In genomic region chr10:77864067-77864761, GRCm38 (mm10) we compare ENCODE assay signal across 8 mouse cellular contexts. TPM values are rescaled to one million over a fixed set of nuclear protein-coding genes. Genes with fewer than 3 reads are reported as not detected.
DNase-seq lines count a peak whose midpoint lies in the region; ATAC-seq and TF ChIP-seq lines count a peak whose summit lies in the region.

No protein-coding gene starts in this region.

- no peaks in the 10 kb centered on the region for H3K79me2 ChIP-seq in liver, adult 2 months (ENCODE audit: control insufficient read depth, insufficient read depth, low read length)

- DNase-seq in ovary, adult 18-20 months (ENCODE audit: low spot score), result peak; percentile 49
- DNase-seq in ovary, postnatal 10 days (ENCODE audit: low spot score), result no peak
- DNase-seq in embryonic facial prominence, embryonic 11.5 days (ENCODE audit: low spot score), result peak; percentile 61
- peak; percentile 72 for DNase-seq in liver, adult 2 months (ENCODE audit: extremely low read depth, low read depth, low spot score)
- DNase-seq in thymus, postnatal 25 days, result peak; percentile 56
- DNase-seq in left cerebral cortex, postnatal 4 days, result no peak

- TF ChIP-seq POLR2A in liver, adult 2 months (IDR thresholded peaks at IDR 0.05; ENCODE audit: extremely low read depth, insufficient read depth, low read length), result no peak

- intact Hi-C loops in left cerebral cortex, postnatal 4 days (cut with DNase I), result no loop called here

- no peaks in the 10 kb centered on the region for H3K4me1 ChIP-seq in embryonic facial prominence, embryonic 11.5 days (ENCODE audit: control insufficient read depth, insufficient read depth, low read length)
- no peaks in the 10 kb centered on the region for H3K4me1 ChIP-seq in hindbrain, embryonic 15.5 days (replicated peaks)
- H3K4me1 ChIP-seq in liver, adult 2 months (ENCODE audit: control insufficient read depth, insufficient read depth, low read length), result no peaks in the 10 kb centered on the region

- no peaks in the 10 kb centered on the region for H3K36me3 ChIP-seq in embryonic facial prominence, embryonic 11.5 days (replicated peaks; ENCODE audit: control insufficient read depth, insufficient read depth, low read depth, low read length)
- H3K36me3 ChIP-seq in hindbrain, embryonic 15.5 days, result no peaks in the 10 kb centered on the region
- no peaks in the 10 kb centered on the region for H3K36me3 ChIP-seq in liver, adult 2 months (ENCODE audit: control insufficient read depth, insufficient read depth, low read length)

- peak overlapping the region; percentile 21; the same call in 1 of the 2 replicates for H3K4me2 ChIP-seq in embryonic facial prominence, embryonic 11.5 days (ENCODE audit: low read depth, low read length)
- H3K4me2 ChIP-seq in hindbrain, embryonic 15.5 days, result peak overlapping the region; percentile 29

- H3K27ac ChIP-seq in embryonic facial prominence, embryonic 11.5 days (replicated peaks; ENCODE audit: low read depth, low read length), result no peak overlapping the region
- no peak overlapping the region for H3K27ac ChIP-seq in hindbrain, embryonic 15.5 days (replicated peaks)
- no peak overlapping the region for H3K27ac ChIP-seq in liver, adult 2 months (replicated peaks; ENCODE audit: insufficient read depth, low read depth, low read length)

- H3K9me3 ChIP-seq in embryonic facial prominence, embryonic 11.5 days (replicated peaks; ENCODE audit: control insufficient read depth, low read length), result no peaks in the 10 kb centered on the region
- no peaks in the 10 kb centered on the region for H3K9me3 ChIP-seq in hindbrain, embryonic 15.5 days

- no peak overlapping the region for H3K9ac ChIP-seq in embryonic facial prominence, embryonic 11.5 days (replicated peaks; ENCODE audit: low read length)
- no peak overlapping the region for H3K9ac ChIP-seq in hindbrain, embryonic 15.5 days
- no peak overlapping the region for H3K9ac ChIP-seq in liver, adult 2 months (ENCODE audit: low read depth, low read length)

- TF ChIP-seq CTCF in liver, adult 2 months (IDR thresholded peaks at IDR 0.05; ENCODE audit: low read depth, low read length), result no peak

- ATAC-seq in embryonic facial prominence, embryonic 11.5 days (replicated peaks; ENCODE audit: insufficient number of reproducible peaks, low FRiP score, low TSS enrichment, low read depth), result peak; percentile 71
- ATAC-seq in hindbrain, embryonic 15.5 days (ENCODE audit: low FRiP score, low read depth), result peak; percentile 81
- ATAC-seq in monocyte, adult 5-6 weeks (replicated peaks; ENCODE audit: insufficient number of reproducible peaks, low FRiP score, low TSS enrichment, poor library complexity, severe bottlenecking), result peak; percentile 64

- H3K27me3 ChIP-seq in embryonic facial prominence, embryonic 11.5 days (ENCODE audit: control insufficient read depth, insufficient read depth, low read length), result no peaks in the 10 kb centered on the region
- no peaks in the 10 kb centered on the region for H3K27me3 ChIP-seq in hindbrain, embryonic 15.5 days
- H3K27me3 ChIP-seq in liver, adult 2 months (ENCODE audit: control insufficient read depth, insufficient read depth, low read length), result no peaks in the 10 kb centered on the region; the same call in 1 of the 2 replicates

- H3K4me3 ChIP-seq in embryonic facial prominence, embryonic 11.5 days (ENCODE audit: low read depth, low read length), result peak overlapping the region; percentile 5; the same call in 1 of the 2 replicates
- H3K4me3 ChIP-seq in hindbrain, embryonic 15.5 days, result peak overlapping the region; percentile 17; the same call in 1 of the 2 replicates
- peak overlapping the region; percentile 32; the same call in 1 of the 2 replicates for H3K4me3 ChIP-seq in liver, adult 2 months (ENCODE audit: insufficient read depth, low read depth, low read length)

- 37% methylated on average over 14 of the region's 14 CpGs for WGBS in embryonic facial prominence, embryonic 11.5 days
- WGBS in hindbrain, embryonic 15.5 days, result 42% methylated on average over 14 of the region's 14 CpGs
- 34% methylated on average over 14 of the region's 14 CpGs for WGBS in liver, adult 2 months

RNA-seq across cellular contexts. Expression of gene Gm3285, which starts 2.4 kb away (rescaled TPM):
- polyA plus RNA-seq in embryonic facial prominence, embryonic 11.5 days (2014; fragmentation: Nextera tagmentation; extraction: Ambion mirVana), result not detected in 2 replicates
- polyA plus RNA-seq in hindbrain, embryonic 15.5 days (2015; fragmentation: Nextera tagmentation; extraction: Ambion mirVana), result not detected in 2 replicates
- not detected in 2 replicates for total RNA-seq in liver, adult 2 months (2014; rRNA removed)
- not detected in 2 replicates for polyA plus RNA-seq in liver, adult 2 months (2012; rRNA removed)
- total RNA-seq in monocyte, adult 5-6 weeks (2017), result not detected in 3 replicates
- not detected for total RNA-seq in left cerebral cortex, postnatal 4 days (2021)

RNA-seq across cellular contexts. Expression of gene Gm10318, which starts 11.6 kb away (rescaled TPM):
- not detected in 2 replicates for polyA plus RNA-seq in embryonic facial prominence, embryonic 11.5 days (2014; fragmentation: Nextera tagmentation; extraction: Ambion mirVana)
- not detected in 2 replicates for polyA plus RNA-seq in hindbrain, embryonic 15.5 days (2015; fragmentation: Nextera tagmentation; extraction: Ambion mirVana)
- not detected in 2 replicates for total RNA-seq in liver, adult 2 months (2014; rRNA removed)
- polyA plus RNA-seq in liver, adult 2 months (2012; rRNA removed), result not detected in 2 replicates
- not detected in 3 replicates for total RNA-seq in monocyte, adult 5-6 weeks (2017)
- total RNA-seq in left cerebral cortex, postnatal 4 days (2021), result not detected

RNA-seq across cellular contexts. Expression of gene Gm36176, which starts 17.6 kb away (rescaled TPM):
- not detected in 2 replicates for polyA plus RNA-seq in embryonic facial prominence, embryonic 11.5 days (2014; fragmentation: Nextera tagmentation; extraction: Ambion mirVana)
- not detected in 2 replicates for polyA plus RNA-seq in hindbrain, embryonic 15.5 days (2015; fragmentation: Nextera tagmentation; extraction: Ambion mirVana)
- not detected in 2 replicates for total RNA-seq in liver, adult 2 months (2014; rRNA removed)
- polyA plus RNA-seq in liver, adult 2 months (2012; rRNA removed), result not detected in 2 replicates
- total RNA-seq in monocyte, adult 5-6 weeks (2017), result not detected in 3 replicates
- not detected for total RNA-seq in left cerebral cortex, postnatal 4 days (2021)

RNA-seq across cellular contexts. Expression of gene Krtap10-10, which starts 28.5 kb away (rescaled TPM):
- not detected in 2 replicates for polyA plus RNA-seq in embryonic facial prominence, embryonic 11.5 days (2014; fragmentation: Nextera tagmentation; extraction: Ambion mirVana)
- polyA plus RNA-seq in hindbrain, embryonic 15.5 days (2015; fragmentation: Nextera tagmentation; extraction: Ambion mirVana), result not detected in 2 replicates
- not detected in 2 replicates for total RNA-seq in liver, adult 2 months (2014; rRNA removed)
- not detected in 2 replicates for polyA plus RNA-seq in liver, adult 2 months (2012; rRNA removed)
- total RNA-seq in monocyte, adult 5-6 weeks (2017), result not detected in 3 replicates
- not detected for total RNA-seq in left cerebral cortex, postnatal 4 days (2021)

RNA-seq across cellular contexts. Expression of gene Krtap10-4, which starts 37.3 kb away (rescaled TPM):
- not detected in 2 replicates for polyA plus RNA-seq in embryonic facial prominence, embryonic 11.5 days (2014; fragmentation: Nextera tagmentation; extraction: Ambion mirVana)
- polyA plus RNA-seq in hindbrain, embryonic 15.5 days (2015; fragmentation: Nextera tagmentation; extraction: Ambion mirVana), result not detected in 2 replicates
- not detected in 2 replicates for total RNA-seq in liver, adult 2 months (2014; rRNA removed)
- polyA plus RNA-seq in liver, adult 2 months (2012; rRNA removed), result not detected in 2 replicates
- total RNA-seq in monocyte, adult 5-6 weeks (2017), result not detected in 3 replicates
- not detected for total RNA-seq in left cerebral cortex, postnatal 4 days (2021)

Comparison
In these comparisons a context has a peak if more than half of its experiments do, and no peak if none do; other contexts are left out.
1. DNase-seq: peak in ovary, adult 18-20 months (single experiment), embryonic facial prominence, embryonic 11.5 days (single experiment), liver, adult 2 months (single experiment) and thymus, postnatal 25 days (single experiment); none in ovary, postnatal 10 days (single experiment) and left cerebral cortex, postnatal 4 days (single experiment).
2. Peak in every context shown above with its lines, with median percentiles within 50 percentile points of each other: ATAC-seq and H3K4me3 ChIP-seq.